Mouse (Mus musculus) liver, adult 2 months (tissue): ENCODE measurements around the gene Gab1.

Source experiments
- CTCF ChIP-seq: fragments of 200-500 bp; IDR thresholded peaks from 2 replicates; pipeline ENCODE4 v1.5.1; 2011; ENCODE audit warnings: low read depth, low read length, control low read depth
- POLR2A ChIP-seq: fragments of 200-500 bp; IDR thresholded peaks from 2 replicates; pipeline ENCODE4 v1.6.1; 2011; ENCODE audit warnings: low read length, control low read depth; ENCODE audit not compliant: insufficient read depth; ENCODE audit errors: extremely low read depth

DNA sequence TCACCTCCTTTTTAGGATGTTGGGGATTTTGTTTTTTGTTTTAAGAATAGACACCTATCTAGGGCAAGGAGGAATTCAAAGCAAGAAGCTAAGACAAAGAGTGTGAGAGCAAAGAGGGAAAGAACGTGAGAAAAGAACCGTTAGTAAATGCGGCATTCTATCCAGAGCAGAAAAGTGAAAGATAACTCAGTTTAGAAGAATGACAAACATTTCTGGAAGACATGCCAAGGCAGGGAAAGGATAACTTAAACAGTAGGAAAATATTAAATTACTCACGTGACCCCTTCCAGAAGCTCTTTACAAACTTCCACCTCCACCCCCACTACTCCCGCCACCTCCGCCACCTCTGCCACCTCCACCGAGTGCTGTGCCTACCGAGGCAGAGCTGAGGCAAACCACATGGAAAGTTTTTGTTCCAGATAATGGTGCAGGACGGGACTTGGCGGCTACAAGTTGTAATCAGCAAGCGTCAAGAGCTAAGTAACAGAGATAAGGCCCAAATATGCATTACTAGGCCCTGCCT lies 11.5 kb downstream of the Gab1 start:
- TF ChIP-seq CTCF = no peak
- TF ChIP-seq POLR2A = no peak
